Mouse (Mus musculus) midbrain, embryonic 11.5 days (tissue): Measurements from ENCODE around the gene Dnah3. TPM values are rescaled to one million over a fixed set of nuclear protein-coding genes. Genes with fewer than 3 reads are reported as not detected.

ENCODE experiments used
- ATAC-seq: fragments of 200-750 bp; cut with Nextera tagmentation; 2 replicates; pipeline ENCODE4 v1.8.0; 2017; ENCODE audit warnings: moderate TSS enrichment, moderate library complexity; ENCODE audit not compliant: low FRiP score
- DNase-seq: peaks from one replicate; pipeline ENCODE4 v3.0.0; 2015; ENCODE audit warnings: low spot score; ENCODE audit errors: missing footprints
- H3K27ac ChIP-seq: fragments of 300-500 bp; sonication (generic); 2 replicates; pipeline ENCODE4 v1.5.1; 2014; ENCODE audit warnings: low read depth, low read length
- H3K27me3 ChIP-seq: fragments of 300-500 bp; sonication (generic); 2 replicates; pipeline ENCODE4 v1.6.1; 2014; ENCODE audit warnings: mild to moderate bottlenecking, low read length, moderate library complexity, mixed read lengths; ENCODE audit not compliant: control insufficient read depth, insufficient read depth
- H3K36me3 ChIP-seq: fragments of 300-500 bp; sonication (generic); 2 replicates; pipeline ENCODE4 v1.6.1; 2014; ENCODE audit warnings: mild to moderate bottlenecking, low read length, moderate library complexity, mixed read lengths; ENCODE audit not compliant: control insufficient read depth, insufficient read depth
- H3K4me1 ChIP-seq: fragments of 300-500 bp; sonication (generic); 2 replicates; pipeline ENCODE4 v1.6.1; 2014; ENCODE audit warnings: low read length; ENCODE audit not compliant: control insufficient read depth, insufficient read depth
- H3K4me2 ChIP-seq: fragments of 300-500 bp; sonication (generic); 2 replicates; pipeline ENCODE4 v1.6.1; 2014; ENCODE audit warnings: mild to moderate bottlenecking, moderate library complexity
- H3K4me3 ChIP-seq: fragments of 300-500 bp; sonication (generic); 2 replicates; pipeline ENCODE4 v1.5.1; 2014; ENCODE audit warnings: low read depth, low read length
- H3K9ac ChIP-seq: fragments of 300-500 bp; sonication (generic); 2 replicates; pipeline ENCODE4 v1.6.1; 2014; ENCODE audit warnings: low read length
- H3K9me3 ChIP-seq: fragments of 300-500 bp; sonication (generic); 2 replicates; pipeline ENCODE4 v1.6.1; 2016; ENCODE audit warnings: low read length; ENCODE audit not compliant: control insufficient read depth
- WGBS: fragments of 180-500 bp; shearing (Covaris S2); extraction: QIAGEN DNeasy Blood & Tissue Kit; methylation state at CpG from one replicate; pipeline ENCODE4 v1.1.7; 2014; 5-methylcytosine and 5-hydroxymethylcytosine counted together
- polyA plus RNA-seq: library from polyadenylated mRNA; unstranded; fragments of >200 nt; fragmentation: Nextera tagmentation; extraction: Ambion mirVana; gene quantifications from 2 replicates; pipeline ENCODE4 v1.2.1, GENCODE M21; 2014

The Dnah3 gene
- polyA plus RNA-seq, result 0.03 TPM in 1 of 2 replicates, not detected in the other

DNA sequence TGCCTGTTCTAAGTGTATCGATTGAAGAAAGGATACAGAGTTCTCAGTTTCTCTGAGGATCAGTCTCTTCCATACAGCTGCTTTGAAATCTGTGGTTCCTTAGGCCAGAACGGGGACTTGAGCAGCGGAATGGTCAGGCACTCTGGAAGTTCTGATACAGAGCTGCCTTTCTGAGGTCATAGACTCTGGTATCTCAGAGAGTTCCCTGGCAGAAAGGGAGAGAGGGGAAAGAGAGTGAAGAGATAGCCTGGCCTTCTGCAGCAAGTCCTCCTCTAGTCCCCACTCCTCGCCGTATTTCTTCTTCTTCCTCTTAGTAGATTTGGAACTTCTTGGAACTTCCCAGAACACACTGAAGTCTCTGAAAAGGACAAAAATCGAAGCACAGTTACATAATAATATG is at the start of gene Dnah3:
TSS of gene Dnah3 (minus strand) at position 101 of the 400 bp plus-strand sequence.
- H3K4me1 ChIP-seq, result no peaks in the 10 kb centered on the region
- H3K4me3 ChIP-seq, result no peak within 1 kb of the TSS
- H3K9me3 ChIP-seq, result no peaks in the 10 kb centered on the region
- no peaks in the 10 kb centered on the region for H3K27me3 ChIP-seq
- 86% methylated on average over 6 of the region's 6 CpGs for WGBS
- ATAC-seq (no peak), DNase-seq (no peak)
- H3K36me3 ChIP-seq, result no peaks in the 10 kb centered on the region
- H3K27ac ChIP-seq, result no peak within 1 kb of the TSS
- no peak within 1 kb of the TSS for H3K4me2 ChIP-seq
- H3K9ac ChIP-seq, result no peak within 1 kb of the TSS

DNA sequence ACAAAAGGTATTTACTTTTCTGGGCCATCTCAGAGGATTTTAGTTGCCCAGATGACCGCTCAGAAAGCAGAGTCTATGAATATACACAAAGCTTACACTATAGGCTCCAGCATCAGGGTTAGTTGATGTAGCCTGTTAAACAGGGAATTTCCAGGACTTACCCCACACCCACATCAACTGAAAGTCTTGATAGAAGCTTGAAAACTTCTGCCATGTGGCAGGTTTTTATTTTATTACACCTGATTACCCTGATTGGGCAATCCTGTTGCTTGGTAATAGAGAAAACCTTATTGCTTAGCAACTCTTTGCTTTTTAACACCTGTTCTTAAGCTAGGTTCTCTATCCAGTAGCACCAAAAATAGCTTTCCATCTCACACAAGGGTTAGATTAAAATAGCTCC is 47.7 kb upstream of the Dnah3 start:
- Histone ChIP-seq H3K36me3 (no peaks in the 10 kb centered on the region), H3K9me3 (no peaks in the 10 kb centered on the region), H3K27me3 (no peaks in the 10 kb centered on the region), H3K4me2 (no peak overlapping the region), H3K4me1 (no peaks in the 10 kb centered on the region), H3K9ac (no peak overlapping the region), H3K4me3 (no peak overlapping the region), H3K27ac (no peak overlapping the region)
- DNase-seq (peak; percentile 37), ATAC-seq (no peak)
- WGBS, result 86% methylated on average over 1 of the region's 1 CpGs

DNA sequence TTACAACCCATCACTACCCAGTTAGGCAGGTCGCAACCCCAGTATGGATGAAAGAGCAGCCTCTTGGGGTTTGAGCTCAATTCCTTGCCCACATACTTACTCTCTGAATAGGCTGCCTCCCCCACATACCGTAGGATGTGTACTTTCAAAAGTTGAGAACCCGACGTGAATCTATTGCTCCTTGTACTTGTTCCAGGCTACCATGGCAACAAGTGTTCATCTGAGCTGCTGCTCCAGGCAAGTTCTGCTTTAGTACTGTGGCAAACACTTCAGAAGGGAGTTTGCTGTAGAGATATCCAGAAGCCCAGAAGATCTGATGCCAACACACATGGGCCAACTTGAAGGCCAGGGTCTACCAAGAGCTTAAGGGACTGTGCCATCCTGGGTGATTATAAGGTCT is 33.9 kb upstream of the Dnah3 start:
- Histone ChIP-seq H3K27ac (no peak overlapping the region), H3K27me3 (no peaks in the 10 kb centered on the region), H3K9me3 (no peaks in the 10 kb centered on the region), H3K36me3 (no peaks in the 10 kb centered on the region), H3K4me2 (no peak overlapping the region), H3K4me1 (peaks cover 4% of the 10 kb centered on the region), H3K9ac (no peak overlapping the region), H3K4me3 (no peak overlapping the region)
- no peak for DNase-seq
- ATAC-seq, result no peak
- 72% methylated on average over 4 of the region's 4 CpGs for WGBS

DNA sequence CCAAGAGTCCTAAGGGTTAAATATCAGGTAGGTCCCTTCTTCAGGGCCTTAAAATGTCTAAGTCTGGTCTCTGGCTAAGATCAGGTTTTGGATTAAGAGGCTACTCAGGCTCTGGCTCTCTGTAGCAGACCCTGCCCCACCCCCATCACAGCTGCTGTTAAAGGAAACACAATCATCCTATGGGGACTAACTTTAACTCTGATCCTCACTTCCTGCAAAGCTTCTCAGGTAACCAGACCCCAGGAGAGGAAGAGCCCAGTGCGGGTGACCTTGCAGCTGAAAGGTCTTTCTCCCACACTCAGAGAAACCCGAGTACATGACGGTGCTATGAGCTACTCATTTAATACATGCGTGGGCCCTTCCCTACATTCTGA is 32.6 kb upstream of the Dnah3 start:
- WGBS, result 50% methylated on average over 4 of the region's 4 CpGs
- peak; percentile 78 for DNase-seq
- Histone ChIP-seq H3K27ac (no peak overlapping the region), H3K9ac (no peak overlapping the region), H3K4me1 (peaks cover 4% of the 10 kb centered on the region), H3K4me2 (no peak overlapping the region), H3K9me3 (no peaks in the 10 kb centered on the region), H3K36me3 (no peaks in the 10 kb centered on the region), H3K27me3 (no peaks in the 10 kb centered on the region), H3K4me3 (no peak overlapping the region)
- no peak for ATAC-seq

DNA sequence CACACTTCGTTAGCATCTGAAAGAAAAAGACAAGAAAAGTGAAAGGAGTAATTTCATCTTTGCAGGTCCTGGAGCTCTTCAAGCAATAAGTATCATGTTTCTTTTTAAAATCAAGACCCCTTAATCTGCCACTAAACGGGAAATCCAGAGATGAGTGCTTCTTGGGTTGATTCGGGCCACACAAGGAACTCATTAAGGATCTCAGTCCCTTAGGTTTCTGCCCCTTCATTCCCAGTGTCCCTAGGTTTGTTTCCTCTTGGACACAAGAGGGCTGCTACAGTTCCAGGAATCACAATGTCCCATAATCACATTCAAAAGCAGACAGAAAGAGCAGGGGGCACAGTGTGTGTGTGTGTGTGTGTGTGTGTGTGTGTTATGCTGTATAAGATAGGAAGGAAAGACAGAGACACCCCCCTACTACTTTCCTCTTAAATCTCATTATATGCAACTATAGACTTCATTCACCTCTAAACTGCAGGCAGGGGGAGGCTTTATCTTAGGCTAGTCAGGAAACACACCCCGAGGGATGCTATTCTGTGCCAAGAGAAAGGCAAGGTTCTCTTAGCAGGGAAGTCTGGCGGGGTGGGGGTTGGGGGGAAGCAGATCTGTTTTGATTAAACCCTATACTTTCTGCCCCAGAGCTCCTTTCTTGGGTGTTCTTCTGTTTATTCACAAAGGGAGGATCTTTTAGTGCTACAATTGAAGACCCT is 32.1 kb upstream of the Dnah3 start:
- DNase-seq, result peak; percentile 74
- no peak for ATAC-seq

GRCm38 (mm10) chr7:120124844-120125243 is 29.8 kb upstream of the Dnah3 start:
- Histone ChIP-seq H3K4me2 (no peak overlapping the region), H3K9me3 (no peaks in the 10 kb centered on the region), H3K4me1 (peaks cover 4% of the 10 kb centered on the region), H3K36me3 (no peaks in the 10 kb centered on the region), H3K27ac (no peak overlapping the region), H3K9ac (no peak overlapping the region), H3K27me3 (no peaks in the 10 kb centered on the region), H3K4me3 (no peak overlapping the region)
- WGBS, result 2% methylated on average over 3 of the region's 3 CpGs
- ATAC-seq (peak; percentile 89), DNase-seq (peak; percentile 97)

More for the DNA sequence above, 32.1 kb upstream of the Dnah3 start:
- no peak overlapping the region for H3K4me2 ChIP-seq
- H3K9ac ChIP-seq, result no peak overlapping the region
- no peak overlapping the region for H3K4me3 ChIP-seq
- WGBS, result 26% methylated on average over 5 of the region's 5 CpGs
- H3K36me3 ChIP-seq, result no peaks in the 10 kb centered on the region
- H3K27ac ChIP-seq, result no peak overlapping the region
- peaks cover 4% of the 10 kb centered on the region for H3K4me1 ChIP-seq
- no peaks in the 10 kb centered on the region for H3K9me3 ChIP-seq
- H3K27me3 ChIP-seq, result no peaks in the 10 kb centered on the region

DNA sequence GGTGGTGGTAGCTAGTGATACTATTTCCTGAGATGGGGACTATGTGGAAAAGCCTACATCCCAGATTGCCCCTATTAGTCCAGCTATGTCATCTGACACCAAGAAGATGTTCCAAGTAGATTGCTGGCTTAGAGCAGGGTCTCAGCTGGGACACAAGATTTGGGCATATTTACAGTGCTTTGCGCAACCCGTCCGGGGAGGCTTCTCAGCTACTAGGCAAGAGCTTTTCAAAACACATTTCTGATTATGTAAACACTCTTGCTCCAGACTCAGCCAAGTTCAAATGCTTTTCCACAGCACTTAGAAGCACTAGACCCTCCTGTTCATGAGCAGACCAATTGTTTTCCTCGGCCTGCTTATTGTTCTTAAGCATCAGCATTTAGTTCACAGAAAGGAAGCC is 28.7 kb upstream of the Dnah3 start:
- Histone ChIP-seq H3K4me1 (peaks cover 4% of the 10 kb centered on the region), H3K27me3 (no peaks in the 10 kb centered on the region), H3K4me2 (no peak overlapping the region), H3K27ac (no peak overlapping the region), H3K9me3 (no peaks in the 10 kb centered on the region), H3K9ac (no peak overlapping the region), H3K36me3 (no peaks in the 10 kb centered on the region), H3K4me3 (no peak overlapping the region)
- DNase-seq (no peak), ATAC-seq (no peak)
- 89% methylated on average over 4 of the region's 4 CpGs for WGBS

DNA sequence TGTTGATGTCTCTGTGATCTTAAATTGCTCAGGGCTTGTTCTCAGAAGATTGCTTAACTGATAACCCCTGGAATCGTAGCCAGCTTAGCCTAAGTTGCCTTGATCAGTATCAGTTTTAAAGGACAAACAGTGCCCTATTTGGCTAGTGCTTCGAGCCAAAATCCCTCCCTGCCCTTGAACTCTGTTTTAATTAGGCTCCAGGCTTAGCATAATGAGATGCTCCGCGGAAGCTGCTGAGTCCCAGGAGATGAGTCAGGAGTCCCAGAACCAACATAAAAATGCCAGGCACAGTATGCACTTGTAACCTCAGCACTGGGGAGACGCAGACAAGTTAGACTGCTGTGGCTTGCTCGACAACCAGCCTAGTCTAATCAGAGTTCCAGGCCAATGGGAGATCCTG is 22.4 kb upstream of the Dnah3 start:
- H3K4me1 ChIP-seq, result no peaks in the 10 kb centered on the region
- ATAC-seq, result peak; percentile 64
- WGBS, result 39% methylated on average over 6 of the region's 6 CpGs

GRCm38 (mm10) chr7:120116976-120117375 is 21.9 kb upstream of the Dnah3 start:
- no peaks in the 10 kb centered on the region for H3K9me3 ChIP-seq
- 85% methylated on average over 5 of the region's 5 CpGs for WGBS
- no peaks in the 10 kb centered on the region for H3K27me3 ChIP-seq
- H3K36me3 ChIP-seq, result no peaks in the 10 kb centered on the region
- H3K27ac ChIP-seq, result no peak overlapping the region
- H3K4me1 ChIP-seq, result no peaks in the 10 kb centered on the region
- DNase-seq (no peak), ATAC-seq (no peak)
- no peak overlapping the region for H3K4me3 ChIP-seq
- H3K4me2 ChIP-seq, result no peak overlapping the region
- H3K9ac ChIP-seq, result no peak overlapping the region

More for the DNA sequence above, 22.4 kb upstream of the Dnah3 start:
- Histone ChIP-seq H3K9me3 (no peaks in the 10 kb centered on the region), H3K4me3 (no peak overlapping the region), H3K4me2 (no peak overlapping the region), H3K36me3 (no peaks in the 10 kb centered on the region), H3K27me3 (no peaks in the 10 kb centered on the region), H3K27ac (no peak overlapping the region), H3K9ac (no peak overlapping the region)
- no peak for DNase-seq
